Mouse (Mus musculus) layer of hippocampus, adult 2 months (tissue): ENCODE results near the gene Acbd6. TPM values are rescaled to one million over a fixed set of nuclear protein-coding genes. Genes with fewer than 3 reads are reported as not detected.

ENCODE experiments used
- DNase-seq, 2 experiments: peaks; one replicate each; pipeline ENCODE4 v3.0.0; 2022; ENCODE audit warnings: low spot score in 2 of 2
- H3K27ac ChIP-seq: fragments of 200-600 bp; 2 replicates; pipeline ENCODE4 v1.8.1; 2022
- H3K4me3 ChIP-seq: fragments of 200-600 bp; 2 replicates; pipeline ENCODE4 v1.8.1; 2022; ENCODE audit warnings: mild to moderate bottlenecking
- CTCF ChIP-seq: fragments of 200-600 bp; conservative IDR thresholded peaks from 2 replicates; pipeline ENCODE4 v1.8.1; 2022; ENCODE audit warnings: antibody characterized with exemption, mild to moderate bottlenecking, moderate library complexity
- total RNA-seq, 2 experiments: library from RNA; stranded (reverse); gene quantifications; 2 replicates each; pipeline ENCODE4 v1.2.3; 2021

The Acbd6 gene
- total RNA-seq, 2 experiments from 2014 or later = 88.1 to 90.1 TPM

DNA sequence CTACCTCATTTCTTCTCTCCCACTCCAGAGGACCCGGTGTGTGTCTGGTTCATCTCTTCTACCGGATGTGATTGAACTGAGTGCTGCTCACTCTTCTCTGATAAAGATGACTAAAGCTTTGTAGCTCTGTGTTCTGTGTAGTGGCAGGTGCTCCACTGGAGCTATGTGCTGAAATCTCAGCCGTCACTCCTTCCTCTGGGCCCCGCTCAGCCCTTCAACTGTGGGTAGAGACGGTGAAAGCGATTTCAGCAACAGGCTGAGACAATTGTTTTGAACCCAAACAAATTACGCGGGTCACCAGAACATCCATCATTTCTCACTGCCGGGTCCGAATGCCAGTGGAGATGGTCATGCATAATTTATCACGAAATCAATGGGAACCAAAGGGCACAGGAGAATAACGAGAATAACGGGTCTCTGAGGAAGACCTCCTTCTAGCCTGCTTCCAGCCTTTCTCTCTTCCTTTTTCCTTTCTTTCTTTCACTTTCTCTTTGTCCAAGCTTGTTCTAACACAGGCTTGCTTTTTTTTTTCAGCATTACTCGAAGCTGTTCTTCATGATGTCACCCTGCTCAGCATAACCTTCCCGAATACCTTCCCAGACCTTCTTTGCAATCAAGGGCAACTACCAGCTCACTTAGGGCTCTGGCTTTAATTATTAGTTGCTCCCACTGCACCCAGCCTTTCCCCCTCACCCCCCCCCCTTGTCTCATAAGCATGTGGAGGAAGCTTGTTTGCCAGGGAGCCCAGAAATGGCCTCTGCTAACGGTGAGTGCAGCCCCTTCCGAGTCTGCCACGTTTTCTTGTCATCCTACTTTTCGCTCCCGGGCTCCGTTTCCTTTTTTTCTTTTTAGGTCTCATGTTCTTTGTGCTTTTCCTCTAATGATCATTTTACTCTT, 27.1 kb upstream of the Acbd6 start:
- TF ChIP-seq CTCF = no peak
- H3K4me3 ChIP-seq = peak overlapping the region; percentile 32
- no peak overlapping the region for H3K27ac ChIP-seq
- DNase-seq = no peak

DNA sequence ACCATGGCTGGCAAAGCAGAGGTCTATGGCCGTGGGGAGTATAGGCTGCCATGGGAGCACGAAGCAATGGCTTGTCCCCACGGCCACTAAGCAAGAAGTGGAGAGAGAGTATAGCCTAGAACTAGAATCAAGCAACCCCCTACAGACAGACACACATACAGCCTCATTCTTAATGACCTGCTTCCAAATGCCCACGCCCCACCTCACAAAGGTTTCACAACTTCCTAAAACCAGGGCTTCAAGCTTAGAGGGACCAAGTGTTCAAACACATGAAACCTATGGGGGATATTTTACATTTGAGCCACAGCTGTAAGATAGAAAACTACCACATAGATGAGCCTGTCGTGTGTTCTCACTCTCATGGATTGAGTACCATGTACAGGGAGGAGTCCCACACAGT, 25.5 kb upstream of the Acbd6 start:
- Histone ChIP-seq H3K27ac (no peak overlapping the region), H3K4me3 (no peak overlapping the region)
- no peak for DNase-seq
- TF ChIP-seq CTCF = no peak

DNA sequence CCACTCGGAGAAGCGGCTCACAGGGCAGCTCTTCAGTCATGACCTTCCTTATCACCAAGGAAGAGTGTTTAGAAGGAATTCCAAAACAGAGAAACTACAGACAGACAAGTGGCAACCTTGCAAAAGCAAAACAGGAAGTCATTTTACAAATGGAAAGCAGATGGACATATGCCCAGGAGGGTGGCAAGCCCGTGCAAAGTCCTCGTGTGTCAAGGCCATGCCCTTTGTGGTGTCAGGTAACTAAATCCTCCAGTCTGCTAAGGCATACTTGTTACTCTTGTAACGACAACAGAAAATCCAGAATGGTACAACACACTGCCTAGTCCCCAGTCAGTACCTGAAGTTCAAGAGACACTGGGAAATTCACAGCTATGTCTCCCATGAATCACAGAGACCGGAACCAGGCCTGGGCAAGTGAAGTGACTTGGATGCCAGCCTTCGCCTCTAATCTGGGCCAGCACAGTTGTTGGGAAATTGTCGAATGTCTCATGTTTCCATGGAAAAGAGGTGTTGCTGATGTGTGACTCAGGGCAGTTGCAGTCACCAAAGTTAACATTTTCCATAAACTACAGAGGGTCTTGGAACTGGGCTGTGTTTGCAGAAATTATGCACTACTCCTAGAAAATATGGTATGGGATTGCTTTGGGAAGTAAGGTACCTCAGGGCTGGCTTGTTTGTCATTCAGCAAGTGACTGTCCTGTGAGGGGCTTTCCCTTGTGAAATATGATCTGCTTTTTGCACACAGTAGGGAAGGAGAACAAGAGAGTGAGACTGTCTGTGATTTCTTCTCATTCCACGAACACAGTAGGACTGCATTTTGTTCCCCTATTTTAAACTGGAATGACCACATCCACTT, 24.9 kb upstream of the Acbd6 start:
- no peak overlapping the region for H3K4me3 ChIP-seq
- no peak for TF ChIP-seq CTCF
- H3K27ac ChIP-seq = no peak overlapping the region
- DNase-seq = no peak

DNA sequence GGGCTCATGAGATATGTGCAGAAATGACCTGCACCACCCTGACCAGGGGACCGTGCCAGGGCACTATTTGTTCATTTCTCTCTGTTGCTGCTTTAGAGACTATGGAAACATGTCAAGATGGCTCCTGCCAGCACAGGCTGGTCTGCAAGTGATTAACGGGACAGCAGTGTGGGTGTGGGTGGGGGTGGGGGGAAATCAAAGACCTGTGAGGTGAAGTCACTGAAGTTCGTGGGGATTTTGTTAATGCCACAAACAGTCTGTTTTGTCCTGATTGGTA, 24.3 kb upstream of the Acbd6 start:
- Histone ChIP-seq H3K4me3 (no peak overlapping the region), H3K27ac (no peak overlapping the region)
- no peak for TF ChIP-seq CTCF
- no peak for DNase-seq

DNA sequence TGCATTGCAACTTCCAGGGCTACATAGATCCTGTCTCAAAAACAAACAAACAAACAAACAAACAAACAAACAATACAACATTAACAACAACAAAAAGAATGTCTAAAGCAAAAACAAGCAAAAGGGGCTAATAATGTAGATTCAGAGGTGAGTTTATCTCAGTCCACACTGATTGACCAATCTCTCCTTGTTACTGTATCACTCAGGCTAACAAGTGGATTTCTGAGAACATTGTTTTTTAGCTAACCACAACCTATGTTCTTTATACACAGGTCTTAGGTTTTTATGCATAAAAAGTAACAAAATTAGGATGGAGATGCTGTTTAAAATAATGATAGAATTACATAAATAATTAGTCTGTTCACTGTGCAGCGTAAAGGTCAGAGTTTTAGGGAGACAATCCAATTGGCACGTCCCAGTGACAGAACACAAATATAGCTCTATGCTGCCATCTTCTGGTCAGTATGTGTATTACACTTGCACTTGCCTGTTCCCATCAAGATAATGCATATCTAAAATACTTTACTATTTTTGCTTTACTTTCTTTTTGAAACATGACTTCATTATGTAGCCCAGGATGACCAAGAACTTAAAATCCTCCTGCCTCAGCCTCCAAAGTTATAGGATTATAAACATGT, 20.8 kb upstream of the Acbd6 start:
- DNase-seq = peak; percentile 58 to 73
- no peak overlapping the region for H3K4me3 ChIP-seq
- TF ChIP-seq CTCF = peak; percentile 99
- no peak overlapping the region for H3K27ac ChIP-seq

DNA sequence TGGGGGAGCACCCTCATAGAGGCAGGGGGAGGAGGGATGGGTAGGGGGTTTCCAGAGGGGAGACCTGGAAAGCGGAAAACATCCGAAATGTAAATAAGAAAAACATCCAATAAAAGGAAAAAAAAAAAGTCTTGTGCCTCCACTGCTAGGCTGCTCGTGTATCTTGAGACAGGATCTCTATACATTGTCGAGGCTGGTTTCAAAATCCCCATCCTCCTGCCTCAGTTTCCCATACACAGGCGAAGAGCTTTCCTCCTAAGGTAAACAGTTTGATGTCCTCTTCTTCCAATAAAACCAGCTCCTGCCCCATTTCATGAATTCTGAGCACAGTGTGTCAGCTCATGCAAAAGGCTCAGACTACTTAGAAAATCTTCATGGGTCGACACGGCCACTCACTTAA, 19.9 kb upstream of the Acbd6 start:
- H3K27ac ChIP-seq = no peak overlapping the region
- TF ChIP-seq CTCF = no peak
- DNase-seq = no peak
- H3K4me3 ChIP-seq = no peak overlapping the region

DNA sequence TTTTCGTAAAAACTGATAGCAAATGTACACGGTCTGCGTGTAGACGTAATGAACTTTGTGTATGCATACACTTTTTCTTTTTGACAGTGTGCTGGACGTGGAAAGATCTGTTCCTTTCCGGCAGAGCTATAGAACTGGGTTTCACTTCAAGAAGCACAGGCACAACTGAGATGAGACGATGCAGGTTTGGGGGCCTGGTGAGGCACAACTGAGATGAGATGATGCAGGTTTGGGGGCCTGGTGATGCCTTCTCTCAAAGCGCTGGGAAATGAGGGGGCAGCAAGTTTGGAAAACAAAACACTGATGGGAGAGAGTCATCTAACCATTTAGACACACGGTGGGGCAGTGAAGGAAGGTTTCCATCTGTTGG, 293 bp upstream of the Acbd6 start:
- Histone ChIP-seq H3K27ac (peak overlapping the region; percentile 85), H3K4me3 (peak overlapping the region; percentile 94)
- no peak for TF ChIP-seq CTCF
- no peak for DNase-seq

DNA sequence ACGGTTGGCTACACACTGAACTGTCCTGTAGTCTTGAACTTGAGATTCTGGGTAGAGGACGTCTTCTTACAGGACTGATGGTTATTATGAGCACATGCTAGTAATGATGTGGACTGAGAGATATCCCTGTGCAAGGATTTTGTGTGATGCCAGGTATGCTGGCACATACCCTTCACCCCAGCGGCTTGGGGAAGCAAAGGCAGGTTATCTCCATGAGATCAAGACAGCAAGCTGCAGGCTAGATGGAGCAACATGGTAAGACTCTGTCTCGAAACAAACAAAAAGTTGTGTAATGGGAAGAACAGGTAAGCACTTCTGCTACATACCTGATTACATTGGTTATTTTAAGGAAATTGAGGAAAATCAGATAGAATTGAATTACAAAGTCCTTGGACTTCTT, 2.1 kb downstream of the Acbd6 start:
- no peak for TF ChIP-seq CTCF
- no peak for DNase-seq
- no peak overlapping the region for H3K27ac ChIP-seq
- peak overlapping the region; percentile 18; the same call in 1 of the 2 replicates for H3K4me3 ChIP-seq

DNA sequence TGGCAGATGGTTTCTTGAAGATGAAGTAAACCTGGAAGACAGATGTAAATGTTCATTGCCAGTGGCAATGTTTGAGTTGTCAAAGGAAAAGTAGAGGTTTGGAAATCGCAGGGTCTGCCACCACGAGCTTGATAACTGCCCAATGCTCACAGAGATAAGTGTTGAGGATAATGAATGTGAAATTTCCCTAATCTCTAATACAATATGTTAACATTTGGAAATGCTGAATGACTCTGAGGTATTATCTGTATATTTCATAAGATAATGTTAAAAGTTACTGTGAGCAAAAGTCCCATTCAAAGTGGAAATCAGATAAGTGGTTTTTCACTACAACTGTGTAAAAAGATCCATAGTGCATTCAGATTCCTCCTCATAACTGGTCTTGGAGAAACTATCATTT, 2.8 kb downstream of the Acbd6 start:
- TF ChIP-seq CTCF = no peak

DNA sequence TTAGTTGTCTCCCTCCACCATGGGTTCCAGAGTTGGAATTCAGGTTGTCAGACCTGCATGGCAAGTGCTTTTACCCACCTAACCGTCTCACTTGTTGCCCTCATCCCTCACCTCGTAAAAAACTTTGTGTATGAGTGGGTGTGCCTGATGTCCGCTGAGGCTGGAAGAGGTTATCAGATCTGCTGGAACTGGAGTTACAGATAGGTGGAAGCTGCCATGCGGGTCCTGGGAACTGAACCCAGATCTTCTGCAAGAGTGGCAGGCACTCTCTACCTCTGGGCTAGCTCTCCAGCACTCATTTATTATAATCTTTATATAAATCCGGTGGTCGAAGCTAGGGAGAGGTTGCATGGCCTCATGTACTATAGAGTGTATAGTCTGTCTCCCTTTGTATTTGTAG, 4.3 kb downstream of the Acbd6 start:
- no peak overlapping the region for H3K27ac ChIP-seq

More for the DNA sequence above, 2.8 kb downstream of the Acbd6 start:
- no peak for DNase-seq
- H3K27ac ChIP-seq = no peak overlapping the region
- no peak overlapping the region for H3K4me3 ChIP-seq

DNA sequence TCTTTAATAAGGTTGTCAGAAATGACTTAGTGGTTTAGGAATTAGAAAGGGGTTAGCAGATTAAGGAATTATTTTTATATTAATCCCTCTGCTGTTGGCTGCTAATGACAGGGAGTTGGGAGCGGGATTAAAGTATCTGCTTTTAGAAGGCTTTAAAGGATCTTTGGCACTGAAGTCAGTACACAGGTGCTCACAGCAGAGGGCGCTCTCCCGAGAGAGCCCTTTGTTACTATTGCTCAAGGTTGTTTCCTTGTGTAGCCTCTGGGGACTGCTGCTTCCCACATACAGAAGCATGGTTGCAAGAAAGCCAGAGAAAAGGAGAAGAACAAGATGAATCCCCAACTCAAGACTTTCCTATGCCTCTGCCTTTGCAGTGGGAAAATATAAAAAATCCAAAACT, 6.8 kb downstream of the Acbd6 start:
- Histone ChIP-seq H3K4me3 (no peak overlapping the region), H3K27ac (no peak overlapping the region)
- TF ChIP-seq CTCF = peak; percentile 89
- DNase-seq = peak in 1 of 2 experiments; percentile 22

More for the DNA sequence above, 4.3 kb downstream of the Acbd6 start:
- no peak overlapping the region for H3K4me3 ChIP-seq
- TF ChIP-seq CTCF = no peak
- DNase-seq = no peak

DNA sequence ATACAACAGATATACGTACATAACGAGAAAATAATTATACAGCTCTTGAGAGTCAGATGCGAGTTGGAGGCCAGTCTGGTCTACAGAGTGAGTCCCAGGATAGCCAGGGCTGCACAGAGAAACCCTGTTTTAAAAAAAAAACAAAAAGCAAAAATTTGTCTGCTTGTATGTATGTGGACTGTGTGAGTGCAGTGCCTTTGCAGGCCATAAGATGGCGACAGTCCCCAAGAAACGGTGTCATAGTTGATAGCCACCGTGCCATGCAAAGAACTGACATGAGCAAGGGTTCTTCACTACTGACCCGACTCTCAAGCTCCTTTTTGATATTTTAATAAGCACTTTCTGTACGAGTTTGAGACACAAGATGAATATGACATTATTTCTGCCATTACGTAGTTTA, 10.2 kb downstream of the Acbd6 start:
- TF ChIP-seq CTCF = peak; percentile 62
- no peak for DNase-seq
- H3K4me3 ChIP-seq = no peak overlapping the region
- no peak overlapping the region for H3K27ac ChIP-seq

DNA sequence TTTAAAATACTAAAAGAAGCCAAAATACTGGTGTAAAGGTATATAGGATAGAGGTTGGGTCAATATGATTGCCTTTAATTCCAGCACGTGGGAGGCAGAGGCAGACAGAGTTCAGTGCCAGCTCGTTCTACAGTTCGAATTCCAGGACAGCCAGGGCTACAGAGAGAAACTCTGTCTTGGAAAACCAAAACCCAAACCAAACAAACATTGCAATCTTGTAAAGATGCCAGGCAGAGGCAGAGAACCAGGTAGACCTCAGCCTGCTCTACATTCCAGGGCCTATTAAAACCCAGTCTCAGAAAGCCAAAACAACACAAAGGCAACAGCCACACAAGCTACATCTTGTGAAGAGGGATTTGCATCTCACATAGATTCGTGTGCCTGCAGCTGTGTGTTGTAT, 11.4 kb downstream of the Acbd6 start:
- no peak overlapping the region for H3K4me3 ChIP-seq
- no peak for TF ChIP-seq CTCF
- DNase-seq = no peak
- no peak overlapping the region for H3K27ac ChIP-seq
